Comparison of ENCODE assay signal across 25 mouse cellular contexts in the genomic region with DNA sequence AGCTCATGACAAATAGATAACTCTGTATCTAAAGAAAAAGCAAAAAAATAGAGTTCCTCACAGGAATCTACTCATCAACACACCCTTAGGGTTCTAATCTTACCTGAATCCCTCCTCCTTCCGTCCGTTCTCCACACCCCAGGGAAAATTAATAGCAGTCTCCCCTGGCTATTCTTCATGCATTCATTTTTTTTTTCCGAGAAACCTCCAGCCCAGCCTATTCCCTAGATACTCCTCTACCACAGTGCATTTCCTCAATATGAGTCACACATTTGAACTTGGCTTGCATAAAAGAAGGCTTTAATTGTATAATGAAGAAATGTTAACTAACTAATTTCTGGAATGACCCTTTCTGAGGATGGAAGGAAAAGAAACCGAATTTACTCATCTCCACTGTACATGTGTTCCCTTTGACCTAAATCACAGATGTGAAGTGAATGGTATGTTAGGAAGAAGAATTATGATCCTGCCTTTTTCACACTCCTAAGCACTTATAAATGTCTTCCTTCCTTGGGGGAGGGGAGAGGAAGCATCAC. TPM values are rescaled to one million over a fixed set of nuclear protein-coding genes. Genes with fewer than 3 reads are reported as not detected.
DNase-seq lines count a peak whose midpoint lies in the region; ATAC-seq and TF ChIP-seq lines count a peak whose summit lies in the region.
"Had no signal": no experiment of that assay in that cellular context is flagged by ENCODE, and none has a peak within 500 bp of the region (broad histone marks: within the 10 kb centered on the region; RNA-seq: fewer than 3 reads in every experiment).

No protein-coding gene starts in this region.

- peak; percentile 26 for DNase-seq in heart, postnatal 0 days (ENCODE audit: low spot score)
- DNase-seq in heart, postnatal 36 days, result no peak
- DNase-seq in kidney, postnatal 14 days, result peak; percentile 29
- DNase-seq in NIH3T3 (ENCODE audit: low read depth), result peak; percentile 21
- DNase-seq: adrenal gland, postnatal 14 days; B cell, adult 2 months; cerebellum, adult 11-12 months; cerebellum, adult 9-10 months; cerebellum, postnatal 25 days; gastrocnemius, postnatal 36 days; heart, adult 2 months; heart, postnatal 14 days had no signal

- no peak overlapping the region for H3K9ac ChIP-seq in heart, postnatal 0 days (replicated peaks; ENCODE audit: low read depth, low read length)
- no peak overlapping the region for H3K9ac ChIP-seq in kidney, embryonic 14.5 days (ENCODE audit: low read depth, low read length)
- H3K9ac ChIP-seq: embryonic facial prominence, embryonic 13.5 days; hindbrain, embryonic 15.5 days had no signal

- no peaks in the 10 kb centered on the region for H3K36me3 ChIP-seq in heart, postnatal 0 days (replicated peaks; ENCODE audit: control insufficient read depth, insufficient read depth, low read length)
- H3K36me3 ChIP-seq in kidney, embryonic 14.5 days (ENCODE audit: control insufficient read depth, insufficient read depth, low read length), result no peaks in the 10 kb centered on the region
- H3K36me3 ChIP-seq in myocyte (ENCODE audit: control insufficient read depth, insufficient read depth), result no peaks in the 10 kb centered on the region
- H3K36me3 ChIP-seq: embryonic facial prominence, embryonic 13.5 days; forebrain, embryonic 10.5 days; G1E; hindbrain, embryonic 15.5 days had no signal

- TF ChIP-seq CTCF in heart, postnatal 0 days (IDR thresholded peaks at IDR 0.05; ENCODE audit: low read depth), result no peak

- H3K79me2 ChIP-seq in myocyte (ENCODE audit: control insufficient read depth, insufficient read depth), result no peaks in the 10 kb centered on the region

- no peak for TF ChIP-seq EP300 in heart, postnatal 0 days (IDR thresholded peaks at IDR 0.05; ENCODE audit: low read depth)

- TF ChIP-seq POLR2A in myocyte (IDR thresholded peaks at IDR 0.05; ENCODE audit: insufficient read length, low read depth), result no peak

- H3K4me1 ChIP-seq in heart, postnatal 0 days (ENCODE audit: control insufficient read depth, insufficient read depth), result peaks cover 15% of the 10 kb centered on the region; the same call in 1 of the 2 replicates
- no peaks in the 10 kb centered on the region for H3K4me1 ChIP-seq in kidney, embryonic 14.5 days (ENCODE audit: control insufficient read depth, insufficient read depth, low read length)
- H3K4me1 ChIP-seq: embryonic facial prominence, embryonic 13.5 days; hindbrain, embryonic 15.5 days had no signal

- H3K4me3 ChIP-seq in heart, postnatal 0 days (ENCODE audit: low read depth, low read length), result no peak overlapping the region
- H3K4me3 ChIP-seq in kidney, embryonic 14.5 days (ENCODE audit: low read length), result no peak overlapping the region
- no peak overlapping the region for H3K4me3 ChIP-seq in myocyte
- H3K4me3 ChIP-seq: embryonic facial prominence, embryonic 13.5 days; forebrain, embryonic 10.5 days; heart, adult 2 months; hindbrain, embryonic 15.5 days had no signal

- no peak for ATAC-seq in heart, postnatal 0 days (ENCODE audit: insufficient read depth, low read depth)
- no peak for ATAC-seq in kidney, embryonic 14.5 days (ENCODE audit: low FRiP score, low TSS enrichment)
- ATAC-seq in frontal cortex, adult (ENCODE audit: low TSS enrichment), result no peak
- ATAC-seq: activated CD4-positive, CD25-positive, alpha-beta regulatory T cell, adult 4 months; CD4-positive, CD25-positive, alpha-beta regulatory T cell, adult 4 months; forebrain, embryonic 14.5 days; inflammation-experienced regulatory T-cells, adult 6 months; intestine, postnatal 0 days; Patski had no signal

- H3K27ac ChIP-seq in heart, postnatal 0 days (ENCODE audit: low read depth), result no peak overlapping the region
- H3K27ac ChIP-seq in kidney, embryonic 14.5 days (ENCODE audit: low read depth, low read length), result no peak overlapping the region
- H3K27ac ChIP-seq: embryonic facial prominence, embryonic 13.5 days; forebrain, embryonic 10.5 days; heart, adult 2 months; hindbrain, embryonic 15.5 days had no signal

- whole genome bisulfite sequencing in heart, postnatal 0 days, result 54% methylated on average over 4 of the region's 4 CpGs
- 48% methylated on average over 4 of the region's 4 CpGs for WGBS in kidney, embryonic 14.5 days

- no peak overlapping the region for H3K4me2 ChIP-seq in heart, postnatal 0 days (ENCODE audit: low read depth, low read length)
- no peak overlapping the region for H3K4me2 ChIP-seq in kidney, embryonic 14.5 days (replicated peaks; ENCODE audit: low read depth, low read length)
- H3K4me2 ChIP-seq in myocyte (ENCODE audit: low read depth), result peak overlapping the region; percentile 12
- H3K4me2 ChIP-seq: embryonic facial prominence, embryonic 13.5 days; hindbrain, embryonic 15.5 days had no signal

- intact Hi-C loops in heart, postnatal 36 days (cut with DNase I), result loop anchor here (5.0 kb wide), 1 partner anchor 45 kb away; the partner anchor contains the start of gene Cblb

- no peaks in the 10 kb centered on the region for H3K9me3 ChIP-seq in heart, postnatal 0 days (replicated peaks; ENCODE audit: control insufficient read depth, low read length)
- H3K9me3 ChIP-seq in kidney, embryonic 14.5 days (ENCODE audit: control insufficient read depth, low read length), result no peaks in the 10 kb centered on the region
- H3K9me3 ChIP-seq: embryonic facial prominence, embryonic 13.5 days; forebrain, embryonic 10.5 days; G1E; hindbrain, embryonic 15.5 days had no signal

- no peak overlapping the region for H3ac ChIP-seq in myocyte (ENCODE audit: control insufficient read depth, insufficient read length)

- H3K27me3 ChIP-seq in heart, postnatal 0 days (ENCODE audit: control insufficient read depth, insufficient read depth, low read length), result no peaks in the 10 kb centered on the region
- H3K27me3 ChIP-seq in kidney, embryonic 14.5 days (ENCODE audit: control insufficient read depth, insufficient read depth, low read length), result no peaks in the 10 kb centered on the region
- H3K27me3 ChIP-seq in myocyte (ENCODE audit: control insufficient read depth, insufficient read depth, insufficient read length), result no peaks in the 10 kb centered on the region
- H3K27me3 ChIP-seq: embryonic facial prominence, embryonic 13.5 days; hindbrain, embryonic 15.5 days had no signal

TF ChIP-seq in myocyte, 11 proteins besides CTCF, POLR2A, EP300 and RAD21:
- TF ChIP-seq POLR2AphosphoS2 (IDR thresholded peaks at IDR 0.05; ENCODE audit: insufficient read length, low read depth) (no peak), TCF12 (IDR thresholded peaks at IDR 0.05; ENCODE audit: insufficient read depth, poor library complexity, severe bottlenecking) (no peak), MYOD1 (IDR thresholded peaks at IDR 0.05; ENCODE audit: control insufficient read depth in 1 of 3, insufficient read length in 2 of 3, low read depth in 2 of 3) (no peak), MYOG (IDR thresholded peaks at IDR 0.05; ENCODE audit: control insufficient read depth in 1 of 3, insufficient read depth in 1 of 3, insufficient read length in 2 of 3, low read depth in 2 of 3) (no peak), TCF3 (IDR thresholded peaks at IDR 0.05; ENCODE audit: insufficient read length, low read depth) (no peak), REST (IDR thresholded peaks at IDR 0.05; ENCODE audit: insufficient read depth, insufficient read length) (no peak), SRF (IDR thresholded peaks at IDR 0.05; ENCODE audit: control insufficient read depth, insufficient read length, low read depth) (no peak), USF1 (IDR thresholded peaks at IDR 0.05; ENCODE audit: low read depth) (no peak), MAX (IDR thresholded peaks at IDR 0.05; ENCODE audit: low read depth) (no peak), E2F4 (IDR thresholded peaks at IDR 0.05; ENCODE audit: insufficient read depth) (no peak), CEBPB (IDR thresholded peaks at IDR 0.05; ENCODE audit: insufficient read depth, poor library complexity, severe bottlenecking) (no peak)

RNA-seq across cellular contexts. Expression of gene Cblb, which starts 43.9 kb away (rescaled TPM):
- 9.2 and 10.4 TPM in 2 replicates for total RNA-seq in heart, postnatal 0 days (2014; rRNA removed; ENCODE audit: low replicate concordance)
- polyA plus RNA-seq in heart, postnatal 0 days (2015; fragmentation: Nextera tagmentation; extraction: Ambion mirVana), result 3.4 and 3.9 TPM in 2 replicates
- total RNA-seq in heart, postnatal 36 days (2021), result 10 to 100 TPM; 15.6 to 18.1 TPM
- polyA plus RNA-seq in kidney, embryonic 14.5 days (2014; fragmentation: Nextera tagmentation; extraction: Ambion mirVana), result 13.9 and 27.2 TPM in 2 replicates
- 7.7 TPM for polyA plus RNA-seq in myocyte (2012; fragmentation: generic; extraction: Trizol)

Comparison
In these comparisons a context has a peak if more than half of its experiments do, and no peak if none do; other contexts are left out.
1. DNase-seq: peak in heart, postnatal 0 days (single experiment), kidney, postnatal 14 days (single experiment) and NIH3T3 (single experiment); none in heart, postnatal 36 days (0 of 2).